Mouse (Mus musculus) spleen, postnatal 36 days (tissue): Measurements from ENCODE around the gene Exo5.
A peak's percentile ranks its signal among the peaks of the same experiment; 100 is the strongest.

ENCODE experiments used
- DNase-seq, 2 experiments: peaks; one replicate each; pipeline ENCODE4 v3.0.0; 2022; ENCODE audit warnings: low spot score in 2 of 2, mixed read lengths in 1 of 2

Exo5 gene

DNA sequence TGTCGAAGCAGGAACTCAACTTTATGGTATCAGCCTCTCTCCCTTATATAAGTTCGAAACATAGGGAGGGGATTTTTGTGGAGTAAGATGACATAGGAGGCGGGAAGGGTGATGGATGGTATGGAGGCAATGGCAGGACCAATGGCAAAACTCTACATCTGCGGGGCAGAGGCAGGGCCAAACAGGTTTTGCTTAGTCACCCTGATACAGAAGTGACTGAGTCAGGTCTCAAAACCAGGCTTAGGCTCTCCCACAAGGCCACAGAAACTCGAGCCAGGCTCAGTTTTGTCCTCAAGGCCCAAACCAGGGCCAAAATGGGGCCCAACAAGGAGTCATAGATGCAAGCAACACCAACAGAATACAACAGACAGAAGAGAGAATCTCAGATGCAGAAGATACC is 19.2 kb downstream of the Exo5 start:
- DNase-seq, result no peak

DNA sequence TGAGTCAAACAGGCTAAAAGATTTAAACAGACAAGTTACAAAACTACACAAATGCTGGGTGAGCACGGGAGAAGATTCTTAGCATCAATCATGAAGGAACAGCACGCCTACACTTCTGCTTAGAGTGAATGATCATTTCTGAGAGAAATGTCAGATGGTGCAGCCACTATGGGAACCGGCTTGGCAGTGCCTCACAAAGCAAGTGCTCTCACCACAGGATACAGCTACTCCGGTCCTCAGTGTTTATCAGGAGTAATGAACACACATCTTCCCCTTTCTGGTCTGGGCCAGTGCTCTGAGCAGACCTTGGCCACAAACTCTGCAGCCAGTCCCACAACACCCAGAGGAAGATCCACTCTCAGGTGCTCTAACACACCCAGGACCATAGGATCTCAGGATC is 20.3 kb downstream of the Exo5 start:
- no peak for DNase-seq

DNA sequence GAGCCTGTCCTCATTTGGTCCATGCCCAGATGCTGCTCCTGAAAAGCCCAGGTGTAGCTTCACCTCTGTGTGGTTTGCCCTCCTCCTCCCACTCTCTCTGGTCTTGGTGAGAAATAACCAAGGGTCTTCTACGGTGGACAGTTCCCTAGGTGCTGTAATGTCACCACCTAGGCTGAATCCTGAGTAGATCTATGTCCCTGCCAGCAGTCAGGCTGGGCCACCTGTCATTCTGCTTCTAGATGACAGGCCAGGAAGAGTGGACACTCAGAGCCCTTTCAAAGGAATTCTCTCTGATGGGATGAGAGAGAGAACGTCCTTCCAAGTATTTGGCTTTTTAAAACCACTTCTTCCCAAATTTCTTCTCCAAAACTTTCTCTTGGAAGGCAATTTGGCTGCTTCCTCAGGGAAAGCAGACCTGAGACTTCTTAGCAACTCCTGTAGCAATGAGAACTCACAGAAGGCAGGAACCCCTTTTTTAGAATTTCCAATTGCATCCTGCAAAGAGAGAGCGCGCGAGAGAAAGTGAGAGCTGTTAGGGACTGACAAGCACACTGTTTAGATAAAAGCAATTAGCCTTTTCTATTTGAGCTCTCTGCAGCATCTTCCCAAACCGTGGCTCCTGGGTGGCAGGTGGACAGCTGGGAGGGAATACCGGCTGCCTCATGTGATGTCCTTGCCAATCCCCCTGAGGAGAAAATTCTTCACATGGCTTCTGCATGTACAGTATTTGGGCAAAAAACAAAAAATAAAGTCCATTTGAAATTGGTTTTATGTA is 28.8 kb downstream of the Exo5 start:
- no peak for DNase-seq

DNA sequence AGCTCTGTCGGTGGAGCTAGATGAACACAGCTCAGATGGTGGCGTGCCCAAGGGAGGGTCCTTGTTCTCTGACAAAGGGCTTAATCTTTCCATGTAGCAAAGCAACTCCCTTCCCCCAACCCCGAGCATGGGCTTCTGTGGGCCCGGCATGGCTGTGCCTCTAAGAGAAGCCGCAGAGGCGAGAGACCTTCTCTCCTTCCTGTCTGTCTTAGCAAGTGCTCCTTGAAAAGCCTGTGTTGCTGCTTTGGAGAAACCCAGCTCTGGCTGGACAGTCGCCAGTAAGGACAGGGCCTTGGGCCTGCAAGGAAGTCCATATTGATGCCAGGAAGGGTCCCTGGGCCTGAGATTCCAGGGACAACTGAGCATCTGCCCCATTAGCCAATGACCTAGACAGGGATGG is 29.6 kb downstream of the Exo5 start:
- DNase-seq, result no peak

DNA sequence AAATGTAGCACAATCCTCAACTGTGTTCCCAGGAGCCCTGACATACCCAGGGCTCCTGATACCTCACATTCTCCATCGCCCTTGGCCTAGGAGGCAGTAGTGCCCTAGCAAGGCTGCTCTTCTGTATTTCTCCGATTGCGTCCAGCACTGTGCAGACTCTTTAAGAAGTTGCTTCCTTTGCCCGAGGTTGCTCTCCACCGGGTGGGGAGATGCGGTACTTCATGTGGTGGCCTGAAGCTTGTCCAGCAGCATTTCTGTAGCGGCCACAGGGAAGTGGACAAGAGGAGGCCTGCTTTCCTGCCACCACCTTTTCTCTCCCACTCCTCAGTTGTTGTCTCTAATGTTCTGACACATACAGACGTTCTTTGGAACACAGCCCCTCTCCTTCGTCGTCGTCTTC is 30.2 kb downstream of the Exo5 start:
- no peak for DNase-seq

DNA sequence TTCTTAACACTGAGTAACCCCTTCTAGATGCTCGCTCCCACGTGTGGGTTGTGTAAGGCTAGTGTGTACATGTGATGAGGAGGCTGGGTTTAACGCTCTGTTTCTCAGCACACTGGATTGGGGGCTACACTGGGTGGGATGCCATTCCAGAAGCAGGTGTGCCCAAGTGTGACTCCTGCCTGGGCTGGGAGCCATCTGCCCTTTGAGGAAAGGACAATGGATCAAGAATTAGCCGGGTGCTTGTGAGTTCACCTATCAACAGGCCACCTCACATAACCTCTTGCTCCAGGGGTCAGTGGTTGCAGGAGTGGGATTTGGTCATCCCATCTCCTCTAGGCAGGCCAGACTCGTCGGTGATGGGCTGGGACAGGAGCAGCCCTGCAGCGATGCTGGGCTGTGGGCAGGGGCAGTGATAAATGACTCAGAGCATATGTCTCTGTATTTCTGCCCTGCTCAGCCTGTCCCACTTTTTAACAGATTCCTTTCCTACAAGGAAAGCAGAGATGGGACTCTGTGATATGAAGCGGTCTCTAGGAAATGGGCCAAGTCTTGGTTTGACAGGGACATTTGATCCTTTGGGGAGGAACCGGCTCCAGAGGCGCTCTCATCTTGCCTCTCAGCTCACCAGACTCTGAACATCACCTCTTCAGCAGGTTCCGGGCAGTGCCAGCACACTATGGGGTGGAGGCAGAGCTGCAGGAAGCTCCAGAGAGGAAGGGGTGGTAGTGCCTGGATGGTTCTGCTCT is 31.0 kb downstream of the Exo5 start:
- DNase-seq, result no peak

DNA sequence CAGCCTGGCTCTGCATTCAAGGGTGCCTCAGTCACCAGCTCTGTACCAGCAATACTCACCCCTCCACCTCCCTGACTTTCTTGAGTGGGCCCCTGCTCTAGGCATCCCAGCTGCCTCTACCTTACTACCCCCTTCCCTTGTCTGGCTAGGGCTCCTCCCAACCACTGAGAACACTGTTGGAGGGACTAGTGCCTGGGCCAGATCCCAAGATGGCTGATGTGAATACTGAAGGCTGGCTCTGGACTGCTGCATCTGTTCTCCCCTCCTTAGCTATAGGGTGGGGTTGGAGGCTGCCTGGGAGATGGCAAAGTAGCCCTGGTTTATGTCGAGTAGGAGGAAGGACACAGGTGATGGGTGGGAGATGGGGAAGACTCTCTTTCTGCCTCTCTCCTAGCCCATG is 32.3 kb downstream of the Exo5 start:
- DNase-seq, result no peak

DNA sequence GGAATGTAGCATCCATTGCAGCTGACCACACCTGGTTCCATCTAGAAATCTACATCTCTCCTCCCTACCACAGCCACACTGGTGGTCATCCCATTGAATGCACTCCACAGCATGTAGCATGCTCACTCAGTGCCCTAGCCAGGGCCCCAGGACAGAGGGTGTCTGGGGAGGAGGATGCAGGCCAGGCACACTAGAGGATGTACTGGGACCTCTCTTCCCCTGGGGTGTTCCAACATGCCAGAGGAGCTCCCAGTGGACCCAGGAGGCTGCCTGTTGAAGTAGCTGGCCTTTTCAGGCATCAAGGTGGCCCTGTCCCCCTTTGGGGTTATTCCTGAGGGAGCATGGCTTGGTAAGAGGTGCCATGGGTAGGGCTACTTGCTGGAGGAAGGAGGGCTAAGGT is 32.9 kb downstream of the Exo5 start:
- DNase-seq, result no peak

DNA sequence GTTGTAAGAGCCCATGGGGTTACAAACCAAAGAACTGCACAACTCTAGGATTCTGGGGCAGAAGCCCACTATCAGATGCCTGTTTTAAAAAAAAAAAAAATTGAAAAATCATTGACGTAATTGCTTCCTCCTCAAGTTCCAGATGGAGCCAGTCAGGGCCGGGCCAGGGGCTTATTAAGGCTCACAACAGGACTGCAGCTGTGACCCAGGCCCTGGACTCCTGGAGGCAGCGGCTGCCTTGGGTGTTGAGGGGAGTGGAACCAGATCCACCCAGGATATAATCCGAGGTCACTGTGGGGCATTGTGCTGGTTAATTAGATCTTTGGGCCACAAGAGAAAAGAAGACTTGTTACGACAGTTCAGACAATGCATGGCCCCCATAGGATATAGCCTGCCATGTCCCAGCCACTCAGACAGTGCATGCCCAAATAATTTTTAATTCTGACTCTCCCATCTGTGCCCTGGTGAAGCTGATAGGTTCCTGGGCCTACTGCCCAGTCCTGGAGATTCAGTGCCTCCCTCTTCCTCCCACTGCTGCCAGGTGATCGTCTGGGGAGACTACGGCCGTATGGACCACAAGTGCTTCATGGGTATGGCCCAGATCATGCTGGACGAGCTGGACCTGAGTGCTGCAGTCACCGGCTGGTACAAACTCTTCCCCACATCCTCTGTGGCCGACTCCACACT is 33.9 kb downstream of the Exo5 start:
- DNase-seq, result no peak

DNA sequence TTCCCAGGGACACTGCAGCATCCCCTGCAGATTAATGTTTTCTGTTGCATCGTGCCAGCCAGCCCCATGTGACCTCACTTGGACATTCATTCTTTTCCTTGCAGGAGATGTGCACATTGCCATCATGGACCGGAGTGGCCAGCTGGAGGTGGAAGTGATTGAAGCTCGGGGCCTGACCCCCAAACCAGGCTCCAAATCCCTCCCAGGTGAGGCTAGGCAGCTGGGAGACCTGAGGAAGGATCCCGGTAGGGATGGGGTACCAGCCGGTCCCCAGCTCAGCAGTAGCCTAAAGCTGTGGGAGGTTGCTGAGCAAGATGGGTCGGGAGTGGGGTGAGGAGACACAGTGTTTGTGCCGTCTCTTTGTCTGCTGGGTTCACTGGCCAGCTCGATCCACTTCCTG is 35.9 kb downstream of the Exo5 start:
- no peak for DNase-seq

DNA sequence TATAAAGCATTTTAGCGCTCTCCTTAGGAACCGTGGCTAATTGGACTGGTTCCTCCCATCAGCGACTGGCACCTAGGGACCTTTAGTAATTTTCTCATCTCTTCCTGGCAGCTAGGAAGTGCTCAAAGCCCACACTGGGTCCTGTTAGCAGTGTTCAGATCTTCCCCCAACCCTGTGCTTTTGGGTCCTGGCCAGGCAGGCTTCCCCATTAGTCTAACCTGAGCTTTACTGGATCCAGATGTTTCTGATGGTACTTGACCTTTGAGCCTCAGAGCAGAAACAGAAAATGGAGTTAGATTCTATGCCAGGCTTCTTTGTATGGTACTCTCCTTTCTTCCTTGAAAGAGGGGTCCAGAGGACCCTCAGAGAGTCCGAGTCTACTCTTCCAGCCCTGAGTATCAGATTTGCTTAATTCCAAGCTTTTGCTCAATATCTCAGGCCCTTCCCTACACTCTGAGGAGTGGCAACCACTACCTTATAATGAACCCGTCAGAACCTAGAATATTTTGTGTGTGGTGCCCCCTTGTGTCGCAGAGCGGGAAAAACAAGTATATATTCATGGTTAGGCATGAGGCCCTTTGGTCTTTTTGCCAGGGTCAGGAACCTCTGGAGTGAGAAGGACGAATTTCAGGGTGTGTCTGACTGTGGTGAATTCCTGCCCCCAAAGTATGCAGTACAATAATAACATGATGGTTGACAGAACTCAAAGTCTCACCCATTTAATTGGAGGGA is 37.3 kb downstream of the Exo5 start:
- DNase-seq, result peak; percentile 17 to 29

DNA sequence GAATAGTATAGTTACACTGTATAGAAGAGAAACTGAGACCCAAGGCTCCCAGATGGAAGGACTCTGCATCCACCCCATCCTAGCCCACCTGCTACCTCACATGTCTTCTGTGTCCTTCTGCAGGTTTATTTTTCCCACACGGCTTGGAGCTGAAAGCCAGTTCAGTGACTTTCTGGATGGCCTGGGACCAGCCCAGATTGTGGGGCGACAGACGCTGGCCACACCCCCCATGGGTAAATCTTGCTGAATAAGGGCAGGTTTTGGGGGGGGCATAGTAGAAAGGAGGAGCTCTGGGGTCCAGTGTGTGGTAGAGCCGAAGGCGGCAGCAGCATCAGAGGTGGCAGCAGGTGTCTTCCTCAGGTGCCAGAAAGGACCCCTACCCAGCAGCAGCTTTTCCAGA is 38.0 kb downstream of the Exo5 start:
- no peak for DNase-seq

DNA sequence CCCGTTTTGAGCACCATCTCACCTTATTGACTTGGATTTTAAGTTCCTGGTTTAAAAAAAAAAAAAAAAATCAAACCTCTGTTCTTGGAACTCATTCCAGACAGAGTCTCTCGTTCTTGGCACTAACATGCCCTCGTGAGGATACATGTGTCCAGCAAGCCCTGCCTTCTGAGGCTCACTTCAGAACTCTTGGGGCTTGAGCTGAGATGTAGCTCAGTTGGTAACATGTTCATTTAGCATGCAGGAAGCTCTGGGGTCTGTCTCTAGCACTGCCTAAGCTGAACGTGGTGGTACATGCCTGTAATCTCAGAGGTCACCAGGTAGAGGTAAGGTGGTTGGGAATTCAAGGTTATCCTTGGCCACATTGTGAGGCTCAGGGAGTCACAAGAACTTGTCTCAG is 38.7 kb downstream of the Exo5 start:
- no peak for DNase-seq

DNA sequence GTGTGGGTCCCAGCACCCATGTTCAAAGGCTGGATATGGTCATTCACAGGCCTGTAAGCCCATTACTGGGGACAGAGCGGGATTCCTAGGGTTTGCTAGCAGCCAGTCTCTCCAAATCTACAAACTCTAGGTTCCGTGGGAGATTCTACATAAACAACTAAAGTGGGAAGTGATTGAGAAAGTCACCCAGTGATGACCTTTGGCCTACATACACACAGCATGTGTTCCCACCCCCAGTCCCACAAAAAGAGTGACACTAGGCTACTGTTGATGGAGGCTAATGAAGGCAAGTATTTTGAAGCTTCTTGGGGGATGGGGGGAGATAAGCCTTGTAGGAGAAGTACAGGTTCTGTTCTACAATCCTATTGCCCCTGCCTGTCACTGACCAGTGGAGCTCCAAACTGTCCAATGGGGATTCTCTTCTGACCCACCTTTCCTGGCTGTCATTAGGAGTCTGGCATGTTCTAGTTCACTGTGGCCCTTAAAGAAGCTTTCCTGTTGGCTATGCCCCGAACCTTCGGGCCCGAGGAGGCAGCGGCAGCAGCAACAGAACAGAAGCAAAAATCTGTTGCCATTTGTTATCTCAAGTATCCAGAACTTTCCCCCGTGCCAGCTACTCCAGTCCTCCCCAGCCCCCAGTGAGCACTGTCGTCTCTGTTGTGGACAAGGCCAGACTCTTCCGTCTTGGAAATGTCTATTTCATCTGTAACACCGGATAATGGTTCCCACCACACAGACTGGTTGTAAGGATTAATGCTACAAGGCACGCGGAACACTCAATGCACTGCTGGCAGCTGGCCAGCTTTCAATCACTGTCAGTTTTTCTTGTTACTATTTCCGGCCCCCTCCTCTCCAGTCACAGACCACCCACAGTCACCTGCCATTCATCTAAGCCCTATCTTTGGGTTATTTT is 39.4 kb downstream of the Exo5 start:
- DNase-seq, result no peak

DNA sequence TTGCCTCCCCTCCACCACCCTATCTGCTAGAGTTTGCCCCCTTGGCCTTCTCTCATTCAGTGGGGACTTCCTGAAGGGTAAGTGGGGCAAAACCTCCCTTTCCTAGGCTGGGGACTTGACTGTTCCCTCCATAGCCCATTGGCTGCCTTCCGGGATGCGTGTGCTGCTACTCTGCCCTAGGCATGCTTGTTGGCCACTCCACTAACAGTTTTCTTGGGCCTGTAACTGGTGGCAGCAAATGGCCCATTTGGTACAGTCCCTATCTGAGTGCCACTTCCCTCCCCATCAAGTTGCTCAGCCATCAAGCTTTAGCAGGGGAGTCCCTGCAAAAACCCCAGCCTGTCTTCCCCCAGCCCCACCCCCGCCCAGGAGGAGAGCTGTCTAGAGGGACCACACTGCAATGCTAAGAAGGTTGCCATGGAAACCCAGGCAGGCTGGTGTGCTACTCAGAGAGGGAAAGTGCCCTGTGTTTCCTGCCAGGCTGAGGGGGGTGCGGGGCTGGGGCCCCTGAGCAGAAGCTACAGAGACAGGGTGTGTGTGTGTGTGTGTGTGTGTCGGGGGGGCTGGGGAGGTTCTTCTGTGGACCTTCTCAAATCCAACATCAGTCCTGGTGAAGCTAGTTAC is 42.7 kb downstream of the Exo5 start:
- DNase-seq, result no peak

DNA sequence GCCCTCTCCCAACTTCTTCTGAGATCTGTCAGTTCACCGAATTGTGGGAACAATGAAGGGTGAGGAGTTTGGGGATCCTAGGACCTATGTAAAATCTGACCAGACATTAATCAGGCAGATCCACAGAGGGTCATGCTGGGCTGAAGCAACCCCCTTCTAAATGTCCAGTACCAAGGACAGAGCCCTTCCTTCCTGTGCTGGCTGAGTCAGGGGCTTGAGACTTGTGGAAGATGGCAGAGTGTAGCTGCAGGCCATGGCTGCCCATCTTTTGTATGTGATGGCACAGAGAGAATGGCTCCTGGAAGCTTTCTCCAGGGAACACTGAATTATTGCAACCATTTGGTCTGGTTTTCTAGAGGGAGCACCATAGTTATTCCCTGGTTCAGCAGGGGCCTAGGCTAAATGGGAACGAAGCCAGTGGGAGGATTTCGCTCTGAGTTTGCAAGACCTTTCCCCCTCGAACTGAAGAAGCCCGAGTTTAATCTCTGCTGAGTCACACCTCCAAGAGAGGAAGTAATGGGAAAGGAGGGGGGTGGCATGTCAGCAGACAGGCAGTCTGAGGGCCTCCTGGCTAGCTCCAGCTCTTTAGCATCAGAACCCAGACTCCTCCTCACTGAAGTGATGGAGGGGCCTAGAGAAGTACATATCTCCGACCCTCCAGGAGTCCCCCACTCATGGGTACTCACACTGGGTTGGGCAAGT is 43.9 kb downstream of the Exo5 start:
- DNase-seq, result no peak

DNA sequence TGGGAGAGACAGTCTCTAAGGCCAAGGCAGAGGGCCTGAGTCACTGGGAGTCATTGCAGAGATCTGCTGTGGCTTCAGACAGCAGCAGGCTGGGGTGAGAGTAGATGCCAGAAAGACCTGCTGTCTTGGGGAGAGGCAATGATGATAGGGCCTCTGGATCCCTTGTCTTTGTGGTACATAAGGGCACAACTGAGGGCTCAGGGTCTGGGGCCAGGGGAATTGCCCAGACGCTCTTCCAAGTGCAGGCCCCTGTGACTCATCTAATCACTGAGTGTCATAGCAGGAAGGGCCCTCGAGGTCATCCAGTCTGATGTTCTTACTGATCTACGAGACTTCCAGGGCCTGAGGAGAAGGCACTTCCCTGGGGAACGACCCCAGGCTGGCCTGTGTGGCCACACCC is 45.4 kb downstream of the Exo5 start:
- no peak for DNase-seq

DNA sequence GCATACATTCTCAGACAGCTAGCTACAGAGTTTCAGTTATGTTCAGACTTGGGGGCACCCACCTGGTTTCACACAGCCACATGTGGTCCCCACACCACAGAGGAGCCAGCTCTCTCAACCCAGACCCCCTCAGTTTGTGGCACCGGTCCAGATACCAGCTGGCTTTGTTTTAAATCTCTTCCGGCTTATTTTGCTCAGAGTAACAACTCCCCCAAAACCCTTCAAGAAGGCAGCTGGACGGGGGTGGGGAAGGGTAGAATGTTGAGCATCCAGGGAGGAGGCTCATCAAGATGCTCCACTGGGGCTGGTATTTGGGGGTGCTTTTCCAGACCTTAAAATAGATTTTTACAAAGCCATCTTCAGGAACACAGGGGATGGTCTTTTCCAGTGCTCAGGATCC is 46.1 kb downstream of the Exo5 start:
- no peak for DNase-seq

DNA sequence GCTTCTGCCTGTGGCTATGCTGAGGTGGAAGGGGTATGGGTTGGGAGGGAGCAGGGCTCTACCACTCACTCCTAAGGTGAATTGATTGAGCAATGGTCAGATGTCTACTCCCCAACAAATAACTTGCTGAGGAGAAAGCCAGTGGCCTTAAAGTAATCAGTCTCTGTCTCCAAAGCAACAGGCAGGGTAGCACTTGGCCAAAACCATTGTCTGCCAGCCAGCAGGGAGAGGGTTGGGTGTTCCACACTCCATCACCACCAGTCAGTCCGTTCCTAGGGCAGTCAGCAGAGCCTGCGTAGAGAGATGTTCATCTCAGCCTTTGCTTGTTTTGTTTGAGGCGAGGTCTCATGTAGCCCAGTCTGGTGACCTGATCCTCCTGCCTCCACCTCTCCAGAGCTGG is 48.9 kb downstream of the Exo5 start:
- DNase-seq, result no peak
